Mouse (Mus musculus): Measurements from ENCODE around the gene Ttll7. TPM values are rescaled to one million over a fixed set of nuclear protein-coding genes. Genes with fewer than 3 reads are reported as not detected.

Gene Ttll7
- total RNA-seq (2012; rRNA removed): not detected in 2 replicates
- not detected for polyA plus RNA-seq (2012; ENCODE audit: insufficient read depth in 1 of 2, insufficient read length in 2 of 2, low read depth in 1 of 2, low replicate concordance in 2 of 2, missing spikeins in 1 of 2)

DNA sequence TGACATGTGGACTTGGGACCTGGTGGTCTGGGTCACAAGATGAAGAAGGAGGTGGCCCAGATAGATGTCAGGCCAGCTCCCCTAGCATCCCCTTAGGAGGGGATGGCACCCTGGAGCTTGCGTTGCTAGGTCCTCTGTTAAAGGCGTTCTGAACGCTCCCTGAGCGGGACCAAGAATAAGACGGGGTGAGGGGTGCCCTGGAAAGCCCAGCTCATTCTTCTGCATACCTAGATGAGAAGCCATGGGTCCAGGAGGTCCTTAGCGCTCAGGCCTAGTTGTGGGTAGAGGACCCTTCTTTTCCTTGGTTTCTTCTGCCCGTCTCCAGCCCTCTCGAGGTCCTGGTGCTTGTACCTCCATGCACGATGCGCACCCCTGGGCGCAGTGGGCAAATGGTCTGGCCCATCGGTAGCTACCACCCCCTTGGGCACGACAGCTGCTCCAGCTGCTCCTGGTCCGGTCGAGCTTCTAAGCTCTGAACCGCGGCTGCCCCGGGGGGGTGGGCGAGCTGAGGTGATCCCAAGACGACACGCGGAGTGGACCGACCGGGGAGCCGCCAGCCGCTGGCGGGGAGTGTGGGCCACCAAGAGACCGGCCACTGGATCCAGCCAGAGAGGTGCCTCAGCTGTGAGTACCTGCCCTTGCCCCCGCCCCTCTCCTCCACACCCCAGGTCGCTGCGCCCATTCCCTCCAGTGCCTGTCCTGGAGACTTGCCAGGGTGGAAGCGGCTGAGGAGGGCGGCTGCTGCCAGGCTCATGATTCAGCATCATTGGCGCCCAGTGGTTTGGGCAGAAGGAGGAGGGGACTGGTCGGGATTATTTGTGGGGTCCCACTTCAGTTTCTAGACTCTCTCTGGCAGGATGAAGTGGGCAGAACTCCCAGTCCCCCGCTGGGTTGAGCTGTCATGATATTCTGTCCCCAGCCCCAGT, at the start of gene Ttll7:
Ttll7 (plus strand) TSS at position 402 of the 926 bp plus-strand sequence.
- H3K36me3 ChIP-seq (ENCODE audit: control insufficient read depth in 1 of 2, insufficient read depth in 2 of 2, low read length in 2 of 2): no peaks in the 10 kb centered on the region
- TF ChIP-seq RCOR1 (IDR thresholded peaks at IDR 0.05; ENCODE audit: low read depth, low read length) (no peak), SMC3 (IDR thresholded peaks at IDR 0.05; ENCODE audit: low read depth, low read length) (no peak), CHD1 (IDR thresholded peaks at IDR 0.05; ENCODE audit: low read depth, low read length) (no peak), ELF1 (IDR thresholded peaks at IDR 0.05; ENCODE audit: low read depth, low read length) (no peak), CHD2 (IDR thresholded peaks at IDR 0.05; ENCODE audit: low read length) (no peak), ZNF384 (IDR thresholded peaks at IDR 0.05; ENCODE audit: low read depth, low read length) (no peak), RAD21 (IDR thresholded peaks at IDR 0.05; ENCODE audit: low read depth, low read length) (no peak)
- H3K79me2 ChIP-seq (ENCODE audit: control insufficient read depth, insufficient read depth, low read length, poor library complexity): no peaks in the 10 kb centered on the region
- H3K27ac ChIP-seq (ENCODE audit: control insufficient read depth, low read depth, low read length): no peak within 1 kb of the TSS
- H3K4me1 ChIP-seq (ENCODE audit: control insufficient read depth in 1 of 2, insufficient read depth in 2 of 2, low read length in 2 of 2): no peaks in the 10 kb centered on the region
- DNase-seq (ENCODE audit: low read depth, low spot score): no peak
- H3K9me3 ChIP-seq (replicated peaks; ENCODE audit: insufficient read depth, low read length): no peaks in the 10 kb centered on the region
- no peak within 1 kb of the TSS for H3K4me3 ChIP-seq (ENCODE audit: control insufficient read depth in 1 of 2, insufficient read depth in 1 of 2, low read depth in 2 of 2, low read length in 2 of 2)
- no peak within 1 kb of the TSS for H3K9ac ChIP-seq (ENCODE audit: control insufficient read depth, low read depth, low read length, poor library complexity, severe bottlenecking)
- no peaks in the 10 kb centered on the region for H3K27me3 ChIP-seq (ENCODE audit: control insufficient read depth in 1 of 2, insufficient read depth in 2 of 2, low read length in 2 of 2)

DNA sequence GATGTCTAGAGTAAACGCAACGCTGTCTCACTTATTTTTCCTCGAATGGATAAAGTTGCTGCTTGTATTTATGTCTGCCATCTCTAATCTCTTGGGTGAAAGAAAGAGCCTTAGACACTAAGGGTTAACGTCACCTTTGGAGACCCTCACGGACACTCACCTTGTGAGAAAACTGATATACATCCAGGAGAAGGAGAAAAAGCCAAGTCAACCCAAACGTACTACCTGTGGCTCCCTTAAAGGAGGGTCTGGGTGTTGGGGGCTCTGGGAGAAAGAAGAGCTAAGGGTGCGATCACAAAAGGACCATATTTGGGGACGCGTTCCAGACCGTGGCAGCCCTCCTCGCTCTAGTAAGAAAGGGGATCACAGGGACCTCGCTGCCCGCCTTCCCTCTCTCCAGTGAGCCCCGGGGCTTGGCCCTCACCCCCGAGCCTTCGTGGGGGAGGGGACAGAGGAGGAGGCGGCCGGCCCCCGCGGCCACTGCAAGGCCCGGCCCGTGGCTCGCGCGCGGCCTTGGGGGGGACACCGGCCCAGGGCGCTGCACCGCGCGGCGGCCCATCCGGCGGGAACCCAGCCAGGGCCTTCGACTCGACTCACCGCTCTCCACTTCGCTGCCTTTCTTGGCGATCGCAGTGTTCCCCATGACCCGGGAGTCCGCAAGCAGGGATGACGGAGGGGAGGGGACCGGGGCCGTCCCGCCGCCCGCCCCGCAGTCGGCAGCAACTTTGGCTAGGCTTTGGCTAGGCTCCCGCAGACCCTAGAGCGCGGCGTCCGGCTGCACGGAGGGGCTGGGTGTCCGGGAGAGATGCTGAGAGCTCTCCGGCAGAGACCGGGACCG, 39.9 kb upstream of the Ttll7 start:
- peak overlapping the region; percentile 91 to 95 for H3K4me3 ChIP-seq (ENCODE audit: control insufficient read depth in 1 of 2, insufficient read depth in 1 of 2, low read depth in 2 of 2, low read length in 2 of 2)
- no peak overlapping the region for H3K27ac ChIP-seq (ENCODE audit: control insufficient read depth, low read depth, low read length)
- no peaks in the 10 kb centered on the region for H3K9me3 ChIP-seq (replicated peaks; ENCODE audit: insufficient read depth, low read length)
- peaks cover 0 to 14% of the 10 kb centered on the region in 2 experiments; a peak in 2 of 4 replicates for H3K36me3 ChIP-seq (ENCODE audit: control insufficient read depth in 1 of 2, insufficient read depth in 2 of 2, low read length in 2 of 2)
- no peaks in the 10 kb centered on the region for H3K27me3 ChIP-seq (ENCODE audit: control insufficient read depth in 1 of 2, insufficient read depth in 2 of 2, low read length in 2 of 2)
- TF ChIP-seq MAZ (IDR thresholded peaks at IDR 0.05; ENCODE audit: low read depth, low read length) (peak; percentile 18; the same call in 1 of the 2 replicates), TAL1 (IDR thresholded peaks at IDR 0.05; ENCODE audit: low read length) (no peak), RAD21 (IDR thresholded peaks at IDR 0.05; ENCODE audit: low read depth, low read length) (no peak), SIN3A (IDR thresholded peaks at IDR 0.05; ENCODE audit: low read length) (0 out of 2 replicates have a peak, but pooled peaks have one; percentile 34)
- peak; percentile 54 for DNase-seq (ENCODE audit: low read depth, low spot score)
- peak overlapping the region; percentile 81 for H3K9ac ChIP-seq (ENCODE audit: control insufficient read depth, low read depth, low read length, poor library complexity, severe bottlenecking)
- peaks cover 13% of the 10 kb centered on the region for H3K79me2 ChIP-seq (ENCODE audit: control insufficient read depth, insufficient read depth, low read length, poor library complexity)
- H3K4me1 ChIP-seq (ENCODE audit: control insufficient read depth in 1 of 2, insufficient read depth in 2 of 2, low read length in 2 of 2): peaks cover 5% of the 10 kb centered on the region in 2 experiments
